19 mouse cellular contexts compared by ENCODE assay signal in genomic region chr10:108355392-108355775, GRCm38 (mm10). TPM values are rescaled to one million over a fixed set of nuclear protein-coding genes. Genes with fewer than 3 reads are reported as not detected.
DNase-seq lines count a peak whose midpoint lies in the region; ATAC-seq lines count a peak whose summit lies in the region.
"Had no signal": no experiment of that assay in that cellular context is flagged by ENCODE, and none has a peak within 500 bp of the region (broad histone marks: within the 10 kb centered on the region; RNA-seq: fewer than 3 reads in every experiment).

No protein-coding gene starts in this region.

- WGBS in forebrain, embryonic 10.5 days = 85% methylated on average over 3 of the region's 3 CpGs
- 71% methylated on average over 3 of the region's 3 CpGs for whole genome bisulfite sequencing in forebrain, embryonic 16.5 days
- 59% methylated on average over 3 of the region's 3 CpGs for WGBS in lung, embryonic 16.5 days

- H3K36me3 ChIP-seq in forebrain, embryonic 10.5 days (replicated peaks) = peaks cover 44% of the 10 kb centered on the region
- H3K36me3 ChIP-seq in forebrain, embryonic 16.5 days (ENCODE audit: control insufficient read depth, insufficient read depth) = no peaks in the 10 kb centered on the region
- peaks cover 10% of the 10 kb centered on the region for H3K36me3 ChIP-seq in lung, embryonic 16.5 days (ENCODE audit: control insufficient read depth, insufficient read depth, low read length)
- H3K36me3 ChIP-seq: hindbrain, embryonic 15.5 days had no signal

- peaks cover 7% of the 10 kb centered on the region; the same call in 1 of the 2 replicates for H3K9me3 ChIP-seq in forebrain, embryonic 10.5 days
- H3K9me3 ChIP-seq in forebrain, embryonic 16.5 days (ENCODE audit: control insufficient read depth, low read length) = 0 out of 2 replicates have a peak, but pooled peaks cover 3% of the 10 kb centered on the region
- H3K9me3 ChIP-seq in lung, embryonic 16.5 days (ENCODE audit: control insufficient read depth, low read length) = no peaks in the 10 kb centered on the region
- H3K9me3 ChIP-seq: embryonic facial prominence, embryonic 13.5 days; forebrain, embryonic 13.5 days; heart, embryonic 13.5 days; hindbrain, embryonic 15.5 days had no signal

- peaks cover 26% of the 10 kb centered on the region for H3K4me1 ChIP-seq in forebrain, embryonic 10.5 days
- 0 out of 2 replicates have a peak, but pooled peaks cover 3% of the 10 kb centered on the region for H3K4me1 ChIP-seq in forebrain, embryonic 16.5 days (replicated peaks; ENCODE audit: control insufficient read depth, insufficient read depth, low read length)
- H3K4me1 ChIP-seq in lung, embryonic 16.5 days (replicated peaks; ENCODE audit: control insufficient read depth, insufficient read depth, low read length) = peaks cover 11% of the 10 kb centered on the region
- H3K4me1 ChIP-seq: embryonic facial prominence, embryonic 13.5 days had no signal

- intact Hi-C loops in heart, postnatal 25 days (cut with DNase I) = no loop called here

- no peak for ATAC-seq in forebrain, embryonic 16.5 days
- ATAC-seq in lung, embryonic 16.5 days (ENCODE audit: low read depth) = no peak
- ATAC-seq: activated CD4-positive, CD25-positive, alpha-beta regulatory T cell, adult 4 months; intestine, embryonic 16.5 days; Patski had no signal

- no peak overlapping the region for H3K4me3 ChIP-seq in forebrain, embryonic 10.5 days
- H3K4me3 ChIP-seq in forebrain, embryonic 16.5 days (replicated peaks; ENCODE audit: low read length) = no peak overlapping the region
- no peak overlapping the region for H3K4me3 ChIP-seq in lung, embryonic 16.5 days (ENCODE audit: low read length)
- H3K4me3 ChIP-seq: embryonic facial prominence, embryonic 13.5 days; forebrain, embryonic 13.5 days; heart, embryonic 13.5 days; hindbrain, embryonic 15.5 days had no signal

- DNase-seq in forebrain, embryonic 10.5 days (ENCODE audit: extremely low spot score, low spot score) = no peak
- DNase-seq in heart, postnatal 4 days = peak; percentile 17
- DNase-seq in heart, postnatal 25 days (ENCODE audit: low spot score) = no peak
- DNase-seq in lung, postnatal 4 days = no peak
- DNase-seq: adrenal gland, adult 2 months; adrenal gland, postnatal 25 days; cerebellum, adult 18-20 months; gastrocnemius, postnatal 36 days; heart, adult 11 months had no signal

- H3K9ac ChIP-seq in forebrain, embryonic 16.5 days (replicated peaks; ENCODE audit: low read depth, low read length) = no peak overlapping the region
- H3K9ac ChIP-seq in lung, embryonic 16.5 days (ENCODE audit: low read length) = no peak overlapping the region
- H3K9ac ChIP-seq: embryonic facial prominence, embryonic 13.5 days; forebrain, embryonic 13.5 days; heart, embryonic 13.5 days; hindbrain, embryonic 15.5 days had no signal

- H3K27me3 ChIP-seq in forebrain, embryonic 10.5 days (ENCODE audit: poor library complexity, severe bottlenecking) = no peaks in the 10 kb centered on the region
- H3K27me3 ChIP-seq in forebrain, embryonic 16.5 days (replicated peaks; ENCODE audit: control insufficient read depth, insufficient read depth, low read length) = no peaks in the 10 kb centered on the region
- no peaks in the 10 kb centered on the region for H3K27me3 ChIP-seq in lung, embryonic 16.5 days (ENCODE audit: control insufficient read depth, insufficient read depth, low read depth, low read length)
- H3K27me3 ChIP-seq: CH12.LX; embryonic facial prominence, embryonic 13.5 days; forebrain, embryonic 13.5 days; heart, embryonic 13.5 days; hindbrain, embryonic 15.5 days; Patski had no signal

- H3K27ac ChIP-seq in forebrain, embryonic 10.5 days = 0 out of 2 replicates have a peak overlapping the region, but pooled peaks have one; percentile 26
- no peak overlapping the region for H3K27ac ChIP-seq in forebrain, embryonic 16.5 days (ENCODE audit: low read length)
- peak overlapping the region; percentile 54; the same call in 1 of the 2 replicates for H3K27ac ChIP-seq in lung, embryonic 16.5 days (ENCODE audit: low read length)
- H3K27ac ChIP-seq: embryonic facial prominence, embryonic 13.5 days; forebrain, embryonic 13.5 days; hindbrain, embryonic 15.5 days had no signal

- no peak overlapping the region for H3K4me2 ChIP-seq in forebrain, embryonic 16.5 days (ENCODE audit: low read length)
- no peak overlapping the region for H3K4me2 ChIP-seq in lung, embryonic 16.5 days (ENCODE audit: low read depth, low read length)
- H3K4me2 ChIP-seq: embryonic facial prominence, embryonic 13.5 days; forebrain, embryonic 13.5 days; hindbrain, embryonic 15.5 days had no signal

RNA-seq across cellular contexts. Expression of gene Pawr, which starts 23.5 kb away (rescaled TPM):
- 12.7 and 14.7 TPM in 2 replicates for polyA plus RNA-seq in forebrain, embryonic 10.5 days (2016; fragmentation: Nextera tagmentation; extraction: Ambion mirVana)
- polyA plus RNA-seq in forebrain, embryonic 16.5 days (2015; fragmentation: Nextera tagmentation; extraction: Ambion mirVana) = 2.2 and 2.4 TPM in 2 replicates
- total RNA-seq in heart, postnatal 4 days (2021) = 1 to 10 TPM; 6.9 to 7.0 TPM
- total RNA-seq in heart, postnatal 25 days (2021) = 1 to 10 TPM; 3.0 to 3.2 TPM
- 14.4 and 15.3 TPM in 2 replicates for polyA plus RNA-seq in lung, embryonic 16.5 days (2015; fragmentation: Nextera tagmentation; extraction: Ambion mirVana)
- total RNA-seq: CH12.LX had no signal
- polyA plus RNA-seq: activated CD4-positive, CD25-positive, alpha-beta regulatory T cell, adult 4 months had no signal
